Mouse (Mus musculus): ENCODE measurements at regions not wholly inside any gene's neighbourhood (a gene's known extent, or its start where the extent isn't known, plus 50 kb on each side); places are given as distances from the start of the nearest gene placed in this dataset.
A peak's percentile ranks its signal among the peaks of the same experiment; 100 is the strongest.

GRCm38 (mm10) chr13:51920511-51921351, 74.3 kb downstream of the Gadd45g start:
- no peaks in the 10 kb centered on the region for H3K36me3 ChIP-seq (ENCODE audit: control insufficient read depth, insufficient read depth, low read length)
- 0 out of 2 replicates have a peak overlapping the region, but pooled peaks have one; percentile 23 for H3K9ac ChIP-seq (ENCODE audit: low read depth, low read length)
- H3K27me3 ChIP-seq (ENCODE audit: control insufficient read depth, insufficient read depth, low read length): peaks cover 34% of the 10 kb centered on the region; the same call in 1 of the 2 replicates
- H3K4me2 ChIP-seq (replicated peaks; ENCODE audit: low read depth, low read length): no peak overlapping the region; the same call in 1 of the 2 replicates
- peaks cover 34% of the 10 kb centered on the region for H3K4me1 ChIP-seq (replicated peaks; ENCODE audit: control insufficient read depth, insufficient read depth, low read length)
- H3K9me3 ChIP-seq (ENCODE audit: control insufficient read depth, low read length): no peaks in the 10 kb centered on the region
- DNase-seq (ENCODE audit: low spot score) (peak; percentile 83), ATAC-seq (ENCODE audit: low FRiP score) (peak; percentile 81)
- H3K27ac ChIP-seq (ENCODE audit: low read depth, low read length): peak overlapping the region; percentile 81
- H3K4me3 ChIP-seq (ENCODE audit: low read depth, low read length): no peak overlapping the region
- 3% methylated on average over 15 of the region's 15 CpGs for WGBS

DNA sequence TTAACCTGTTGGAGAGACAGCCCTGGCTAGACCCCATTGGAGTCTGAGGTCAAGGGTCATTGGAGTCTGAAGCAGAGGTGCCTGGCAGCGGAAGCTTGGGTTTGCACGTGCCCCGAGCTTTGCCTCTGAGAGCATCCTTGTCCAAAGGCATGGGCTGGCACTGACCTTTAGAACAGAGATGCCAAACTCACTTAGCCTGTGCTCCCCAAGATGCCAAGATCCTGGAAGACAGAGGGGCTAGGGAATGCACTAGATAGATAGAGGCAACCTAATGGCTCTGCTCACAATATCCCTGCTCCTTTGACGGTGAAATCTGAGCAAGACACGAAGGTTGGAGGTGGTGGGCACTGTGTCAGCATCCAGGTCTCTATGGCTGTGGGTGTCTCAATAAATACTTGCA, 75.1 kb downstream of the Gadd45g start:
- DNase-seq (ENCODE audit: low spot score) (peak; percentile 31), ATAC-seq (ENCODE audit: low FRiP score) (no peak)
- peaks cover 34% of the 10 kb centered on the region for H3K4me1 ChIP-seq (replicated peaks; ENCODE audit: control insufficient read depth, insufficient read depth, low read length)
- no peak overlapping the region for H3K9ac ChIP-seq (ENCODE audit: low read depth, low read length)
- no peaks in the 10 kb centered on the region for H3K9me3 ChIP-seq (ENCODE audit: control insufficient read depth, low read length)
- no peak overlapping the region for H3K4me2 ChIP-seq (replicated peaks; ENCODE audit: low read depth, low read length)
- H3K4me3 ChIP-seq (ENCODE audit: low read depth, low read length): no peak overlapping the region
- H3K27me3 ChIP-seq (ENCODE audit: control insufficient read depth, insufficient read depth, low read length): peaks cover 27% of the 10 kb centered on the region; the same call in 1 of the 2 replicates
- 15% methylated on average over 5 of the region's 5 CpGs for WGBS
- peak overlapping the region; percentile 81 for H3K27ac ChIP-seq (ENCODE audit: low read depth, low read length)
- H3K36me3 ChIP-seq (ENCODE audit: control insufficient read depth, insufficient read depth, low read length): no peaks in the 10 kb centered on the region

DNA sequence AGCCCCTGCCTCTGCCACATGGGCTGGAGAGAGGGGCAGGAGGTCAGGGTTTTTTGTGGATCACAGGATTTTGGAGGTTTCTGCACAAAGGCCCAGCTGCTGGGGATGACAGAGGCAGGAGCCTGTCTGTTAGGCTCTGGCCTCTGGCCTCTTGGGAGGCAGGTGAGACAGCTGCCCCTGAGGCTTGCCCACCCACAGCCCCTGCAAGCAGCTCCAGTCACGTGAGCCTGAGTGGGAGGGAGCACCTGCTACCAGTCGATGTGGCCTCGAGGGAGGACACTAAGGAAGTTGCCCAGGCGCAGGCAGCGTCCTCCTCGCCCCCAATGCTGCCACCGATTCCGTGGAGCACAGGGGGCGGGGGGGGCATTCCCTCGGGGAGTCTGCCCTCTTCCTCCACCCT, 80.3 kb downstream of the Gadd45g start:
- WGBS: 44% methylated on average over 10 of the region's 10 CpGs
- Histone ChIP-seq H3K4me3 (ENCODE audit: low read depth, low read length) (no peak overlapping the region), H3K9me3 (ENCODE audit: control insufficient read depth, low read length) (no peaks in the 10 kb centered on the region), H3K27ac (ENCODE audit: low read depth, low read length) (0 out of 2 replicates have a peak overlapping the region, but pooled peaks have one; percentile 36), H3K9ac (ENCODE audit: low read depth, low read length) (no peak overlapping the region), H3K27me3 (ENCODE audit: control insufficient read depth, insufficient read depth, low read length) (peaks cover 35% of the 10 kb centered on the region), H3K36me3 (ENCODE audit: control insufficient read depth, insufficient read depth, low read length) (no peaks in the 10 kb centered on the region), H3K4me2 (replicated peaks; ENCODE audit: low read depth, low read length) (no peak overlapping the region), H3K4me1 (replicated peaks; ENCODE audit: control insufficient read depth, insufficient read depth, low read length) (peaks cover 3% of the 10 kb centered on the region; the same call in 1 of the 2 replicates)
- DNase-seq (ENCODE audit: low spot score) (peak; percentile 32), ATAC-seq (ENCODE audit: low FRiP score) (peak; percentile 38; the same call in 1 of the 2 replicates)

- Histone ChIP-seq H3K4me2 (replicated peaks; ENCODE audit: low read depth, low read length) (no peak overlapping the region), H3K4me3 (ENCODE audit: low read depth, low read length) (no peak overlapping the region), H3K4me1 (replicated peaks; ENCODE audit: control insufficient read depth, insufficient read depth, low read length) (peaks cover 2% of the 10 kb centered on the region; the same call in 1 of the 2 replicates), H3K27me3 (ENCODE audit: control insufficient read depth, insufficient read depth, low read length) (peaks cover 18% of the 10 kb centered on the region), H3K27ac (ENCODE audit: low read depth, low read length) (no peak overlapping the region), H3K9me3 (ENCODE audit: control insufficient read depth, low read length) (no peaks in the 10 kb centered on the region), H3K36me3 (ENCODE audit: control insufficient read depth, insufficient read depth, low read length) (no peaks in the 10 kb centered on the region), H3K9ac (ENCODE audit: low read depth, low read length) (no peak overlapping the region)
- 57% methylated on average over 2 of the region's 2 CpGs for WGBS
- ATAC-seq (ENCODE audit: low FRiP score) (no peak), DNase-seq (ENCODE audit: low spot score) (no peak)
Observed at GRCm38 (mm10) chr13:51929730-51930129, 83.3 kb downstream of the Gadd45g start.

DNA sequence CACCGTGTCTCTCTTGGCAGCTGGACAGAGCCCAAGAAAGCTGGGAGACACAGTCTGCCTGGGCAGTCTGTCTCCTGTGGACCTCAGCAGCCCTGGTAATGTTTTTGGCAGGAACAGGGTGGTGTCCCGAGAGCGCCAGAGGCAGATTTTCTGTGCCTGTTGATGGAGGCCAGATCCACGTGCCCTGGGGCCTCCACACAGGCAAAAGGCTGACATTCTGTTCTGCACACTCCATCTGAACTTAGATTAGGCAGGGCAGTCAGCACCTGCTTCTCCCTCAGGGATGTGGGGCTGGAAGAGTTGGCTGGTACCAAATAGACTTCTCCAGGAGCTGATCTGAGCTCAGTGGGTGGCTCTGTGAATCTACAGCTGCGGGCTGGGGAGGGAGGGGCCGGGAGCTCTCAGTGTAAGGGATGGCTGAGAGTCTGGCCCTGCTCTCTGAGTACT, 83.8 kb downstream of the Gadd45g start:
- 38% methylated on average over 6 of the region's 6 CpGs for WGBS
- Histone ChIP-seq H3K4me1 (replicated peaks; ENCODE audit: control insufficient read depth, insufficient read depth, low read length) (peaks cover 2% of the 10 kb centered on the region; the same call in 1 of the 2 replicates), H3K9ac (ENCODE audit: low read depth, low read length) (no peak overlapping the region), H3K27me3 (ENCODE audit: control insufficient read depth, insufficient read depth, low read length) (peaks cover 17% of the 10 kb centered on the region), H3K4me2 (replicated peaks; ENCODE audit: low read depth, low read length) (no peak overlapping the region), H3K4me3 (ENCODE audit: low read depth, low read length) (no peak overlapping the region), H3K9me3 (ENCODE audit: control insufficient read depth, low read length) (no peaks in the 10 kb centered on the region), H3K27ac (ENCODE audit: low read depth, low read length) (no peak overlapping the region), H3K36me3 (ENCODE audit: control insufficient read depth, insufficient read depth, low read length) (no peaks in the 10 kb centered on the region)
- ATAC-seq (ENCODE audit: low FRiP score) (no peak), DNase-seq (ENCODE audit: low spot score) (peak; percentile 17)

DNA sequence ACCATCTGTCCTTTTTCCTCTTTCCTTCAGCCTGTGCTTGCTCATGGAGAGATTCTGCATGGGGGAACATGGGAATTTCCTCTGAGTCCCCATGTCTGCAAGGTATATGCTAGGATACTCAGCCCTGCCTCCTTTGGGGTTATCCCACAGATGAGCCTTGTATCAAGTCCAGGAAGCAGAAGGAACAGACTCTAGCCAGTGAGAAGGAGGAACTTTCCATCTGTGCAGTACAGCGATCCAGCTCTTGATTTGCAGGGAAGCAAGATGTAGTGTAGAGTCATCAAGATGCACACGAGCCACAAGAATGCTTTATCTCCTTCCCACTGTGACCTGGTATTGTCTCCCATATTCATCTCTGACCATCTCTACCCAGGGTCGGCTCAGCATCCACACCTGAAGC, 84.5 kb downstream of the Gadd45g start:
- ATAC-seq (ENCODE audit: low FRiP score) (no peak), DNase-seq (ENCODE audit: low spot score) (no peak)
- no peaks in the 10 kb centered on the region for H3K36me3 ChIP-seq (ENCODE audit: control insufficient read depth, insufficient read depth, low read length)
- no peak overlapping the region for H3K4me2 ChIP-seq (replicated peaks; ENCODE audit: low read depth, low read length)
- no peak overlapping the region for H3K9ac ChIP-seq (ENCODE audit: low read depth, low read length)
- peaks cover 13% of the 10 kb centered on the region for H3K27me3 ChIP-seq (ENCODE audit: control insufficient read depth, insufficient read depth, low read length)
- no peak overlapping the region for H3K27ac ChIP-seq (ENCODE audit: low read depth, low read length)
- no peak overlapping the region for H3K4me3 ChIP-seq (ENCODE audit: low read depth, low read length)
- peaks cover 2% of the 10 kb centered on the region; the same call in 1 of the 2 replicates for H3K4me1 ChIP-seq (replicated peaks; ENCODE audit: control insufficient read depth, insufficient read depth, low read length)
- H3K9me3 ChIP-seq (ENCODE audit: control insufficient read depth, low read length): no peaks in the 10 kb centered on the region
- WGBS: 82% methylated on average over 3 of the region's 3 CpGs

- H3K36me3 ChIP-seq (ENCODE audit: control insufficient read depth, insufficient read depth, low read length): no peaks in the 10 kb centered on the region
- H3K4me1 ChIP-seq (replicated peaks; ENCODE audit: control insufficient read depth, insufficient read depth, low read length): no peaks in the 10 kb centered on the region; the same call in 1 of the 2 replicates
- no peak overlapping the region for H3K4me2 ChIP-seq (replicated peaks; ENCODE audit: low read depth, low read length)
- 85% methylated on average over 10 of the region's 10 CpGs for WGBS
- no peak overlapping the region for H3K27ac ChIP-seq (ENCODE audit: low read depth, low read length)
- H3K4me3 ChIP-seq (ENCODE audit: low read depth, low read length): no peak overlapping the region
- no peak for ATAC-seq (ENCODE audit: low FRiP score)
- DNase-seq (ENCODE audit: low spot score): no peak
- no peaks in the 10 kb centered on the region for H3K9me3 ChIP-seq (ENCODE audit: control insufficient read depth, low read length)
- no peak overlapping the region for H3K9ac ChIP-seq (ENCODE audit: low read depth, low read length)
- no peaks in the 10 kb centered on the region; the same call in 1 of the 2 replicates for H3K27me3 ChIP-seq (ENCODE audit: control insufficient read depth, insufficient read depth, low read length)
Observed at GRCm38 (mm10) chr13:51935827-51936226, 89.3 kb downstream of the Gadd45g start.

DNA sequence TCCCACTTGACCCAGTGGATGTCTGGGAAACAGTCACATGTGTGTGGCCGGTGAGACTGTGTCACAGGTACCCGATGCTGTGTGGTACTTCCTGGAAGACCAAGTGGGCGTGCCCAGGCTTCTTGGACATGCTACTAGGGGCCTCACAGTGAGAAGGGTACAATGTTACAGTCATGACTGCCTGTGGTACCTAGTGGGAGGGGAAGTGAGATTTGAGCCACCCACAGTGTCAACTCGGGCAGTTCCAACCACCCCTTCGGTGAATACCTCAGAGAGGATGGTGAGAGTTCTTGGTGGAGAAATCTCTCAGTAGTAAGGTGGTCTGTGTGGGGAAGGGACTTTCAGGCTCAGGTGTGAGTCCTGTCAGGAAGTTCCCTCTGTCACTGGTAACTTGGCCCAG, 90.0 kb downstream of the Gadd45g start:
- Histone ChIP-seq H3K27me3 (ENCODE audit: control insufficient read depth, insufficient read depth, low read length) (no peaks in the 10 kb centered on the region), H3K9me3 (ENCODE audit: control insufficient read depth, low read length) (no peaks in the 10 kb centered on the region), H3K9ac (ENCODE audit: low read depth, low read length) (no peak overlapping the region), H3K4me1 (replicated peaks; ENCODE audit: control insufficient read depth, insufficient read depth, low read length) (no peaks in the 10 kb centered on the region; the same call in 1 of the 2 replicates), H3K4me3 (ENCODE audit: low read depth, low read length) (no peak overlapping the region), H3K36me3 (ENCODE audit: control insufficient read depth, insufficient read depth, low read length) (no peaks in the 10 kb centered on the region), H3K27ac (ENCODE audit: low read depth, low read length) (no peak overlapping the region), H3K4me2 (replicated peaks; ENCODE audit: low read depth, low read length) (no peak overlapping the region)
- ATAC-seq (ENCODE audit: low FRiP score) (no peak), DNase-seq (ENCODE audit: low spot score) (no peak)
- 90% methylated on average over 5 of the region's 5 CpGs for WGBS

DNA sequence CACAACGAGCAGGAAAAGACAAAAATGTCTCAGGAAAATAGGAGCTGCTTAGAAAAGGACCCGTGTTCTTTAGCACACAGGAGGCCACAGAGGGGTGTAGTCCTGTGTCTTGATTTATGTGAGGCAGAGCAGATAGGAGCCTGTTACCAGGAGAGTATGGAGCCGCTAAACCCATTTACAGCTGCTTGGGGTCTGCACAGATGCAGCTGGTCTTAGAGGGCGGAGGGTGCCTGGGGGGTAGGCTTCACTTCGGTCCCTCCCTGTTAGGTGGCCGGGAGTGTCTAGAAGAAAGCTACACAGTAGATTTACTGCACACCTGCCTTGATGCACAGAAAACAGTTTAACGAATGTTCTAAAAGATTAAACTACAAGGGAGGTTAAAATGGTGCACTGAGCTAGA, 91.4 kb downstream of the Gadd45g start:
- 78% methylated on average over 7 of the region's 7 CpGs for WGBS

More for the DNA sequence above, 91.4 kb downstream of the Gadd45g start:
- no peak overlapping the region for H3K4me2 ChIP-seq (replicated peaks; ENCODE audit: low read depth, low read length)
- H3K9me3 ChIP-seq (ENCODE audit: control insufficient read depth, low read length): no peaks in the 10 kb centered on the region
- DNase-seq (ENCODE audit: low spot score) (no peak), ATAC-seq (ENCODE audit: low FRiP score) (no peak)
- no peaks in the 10 kb centered on the region; the same call in 1 of the 2 replicates for H3K4me1 ChIP-seq (replicated peaks; ENCODE audit: control insufficient read depth, insufficient read depth, low read length)
- no peak overlapping the region for H3K27ac ChIP-seq (ENCODE audit: low read depth, low read length)
- H3K27me3 ChIP-seq (ENCODE audit: control insufficient read depth, insufficient read depth, low read length): no peaks in the 10 kb centered on the region
- no peaks in the 10 kb centered on the region for H3K36me3 ChIP-seq (ENCODE audit: control insufficient read depth, insufficient read depth, low read length)
- no peak overlapping the region for H3K9ac ChIP-seq (ENCODE audit: low read depth, low read length)
- H3K4me3 ChIP-seq (ENCODE audit: low read depth, low read length): no peak overlapping the region

Data from hindbrain, embryonic 11.5 days (tissue).